Mouse (Mus musculus): ENCODE measurements around the gene Ccdc78.

- no peak for TF ChIP-seq ZC3H11A (IDR thresholded peaks at IDR 0.05; ENCODE audit: low read depth, low read length)
- no peak for TF ChIP-seq CTCF (IDR thresholded peaks at IDR 0.05 in 2 of 3, conservative IDR thresholded peaks at IDR 0.05 in 1 of 3; ENCODE audit: control insufficient read depth in 1 of 3, insufficient read depth in 1 of 3, low read depth in 2 of 3, low read length in 3 of 3, poor library complexity in 1 of 3, severe bottlenecking in 1 of 3)
- TF ChIP-seq HCFC1 (IDR thresholded peaks at IDR 0.05; ENCODE audit: low read depth, low read length): no peak
- TF ChIP-seq EP300 (IDR thresholded peaks at IDR 0.05; ENCODE audit: low read depth in 1 of 2, low read length in 2 of 2): no peak
- TF ChIP-seq E2F4 (IDR thresholded peaks at IDR 0.05; ENCODE audit: borderline replicate concordance, low read depth, low read length): no peak
- no peak for TF ChIP-seq CHD1 (IDR thresholded peaks at IDR 0.05; ENCODE audit: low read depth, low read length)
- TF ChIP-seq GABPA (IDR thresholded peaks at IDR 0.05; ENCODE audit: low read depth, low read length): no peak
Measured at GRCm38 (mm10) chr17:25795609-25796092, 9.3 kb downstream of the Ccdc78 start, which contains the start of gene AC134908.4.

Data from MEL (cell line).